Comparison of ENCODE assay signal across 9 mouse cellular contexts in the genomic region with DNA sequence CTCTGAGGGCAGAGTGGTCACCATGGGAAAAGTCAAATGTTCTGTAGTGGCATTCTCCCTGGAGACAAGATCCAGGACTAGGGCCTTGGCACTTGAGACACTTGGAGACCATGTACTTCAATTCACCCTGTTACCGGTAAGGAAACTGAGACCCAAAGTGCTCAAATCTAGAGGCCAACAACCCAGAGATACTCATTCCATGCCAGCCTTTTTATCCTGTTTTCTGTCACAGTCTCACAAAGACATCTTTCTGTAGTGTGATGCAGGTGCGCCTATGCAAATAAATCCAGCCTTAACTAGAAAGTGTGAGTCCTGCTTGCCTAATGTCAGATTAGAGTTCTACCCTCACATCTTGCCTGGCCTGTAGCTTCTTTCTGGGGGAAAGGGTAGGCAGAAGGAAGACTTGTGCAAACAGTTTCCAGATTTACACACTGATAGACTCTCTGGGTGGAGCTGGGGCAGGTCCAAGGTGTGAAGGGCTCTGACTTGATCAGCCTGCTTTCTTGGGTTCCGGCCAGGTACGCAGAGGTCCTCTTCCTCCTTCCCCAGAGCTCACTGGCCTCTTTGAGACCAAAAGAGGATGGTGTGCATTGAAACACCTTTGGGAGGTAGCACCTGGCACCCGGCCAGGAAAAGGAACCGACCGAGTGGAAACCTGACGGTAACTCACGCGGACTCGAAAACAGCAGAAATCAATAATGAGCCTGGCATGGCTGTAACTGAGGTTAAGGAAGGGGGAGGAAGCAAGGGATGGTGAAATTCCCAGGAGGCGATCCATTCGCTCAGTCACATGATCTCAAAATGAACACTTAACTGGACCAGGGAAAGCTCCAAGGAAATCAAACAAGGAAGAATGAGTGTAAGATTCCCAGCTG. TPM values are rescaled to one million over a fixed set of nuclear protein-coding genes. Genes with fewer than 3 reads are reported as not detected.
DNase-seq lines count a peak whose midpoint lies in the region; ATAC-seq and TF ChIP-seq lines count a peak whose summit lies in the region.
"Had no signal": no experiment of that assay in that cellular context is flagged by ENCODE, and none has a peak within 500 bp of the region (broad histone marks: within the 10 kb centered on the region; RNA-seq: fewer than 3 reads in every experiment).

No protein-coding gene starts in this region.

- H3K9me3 ChIP-seq in midbrain, embryonic 14.5 days (ENCODE audit: control insufficient read depth, low read length) = no peaks in the 10 kb centered on the region
- no peaks in the 10 kb centered on the region for H3K9me3 ChIP-seq in midbrain, embryonic 11.5 days (ENCODE audit: control insufficient read depth, low read length)
- H3K9me3 ChIP-seq in intestine, postnatal 0 days (ENCODE audit: control insufficient read depth) = no peaks in the 10 kb centered on the region
- H3K9me3 ChIP-seq in lung, embryonic 15.5 days = no peaks in the 10 kb centered on the region

- TF ChIP-seq CTCF in intestine, postnatal 0 days (IDR thresholded peaks at IDR 0.05; ENCODE audit: low read depth) = no peak

- DNase-seq in midbrain, embryonic 14.5 days = no peak
- no peak for DNase-seq in midbrain, embryonic 11.5 days (ENCODE audit: low spot score, missing footprints)
- peak; percentile 86 for DNase-seq in urinary bladder, postnatal 14 days (ENCODE audit: low spot score)
- no peak for DNase-seq in frontal cortex, adult 2 months (ENCODE audit: extremely low spot score in 1 of 2, low spot score in 1 of 2)
- DNase-seq in layer of hippocampus, adult 9-11 months = no peak
- DNase-seq in embryo, embryonic 10 days (ENCODE audit: low spot score) = no peak
- DNase-seq: thymus, postnatal 25 days had no signal

- H3K27ac ChIP-seq in midbrain, embryonic 14.5 days (replicated peaks; ENCODE audit: low read depth, low read length) = no peak overlapping the region
- no peak overlapping the region for H3K27ac ChIP-seq in midbrain, embryonic 11.5 days (ENCODE audit: low read depth, low read length)
- H3K27ac ChIP-seq in intestine, postnatal 0 days (ENCODE audit: low read depth, low read length) = peak overlapping the region; percentile 90
- peak overlapping the region; percentile 65 for H3K27ac ChIP-seq in lung, embryonic 15.5 days

- H3K4me3 ChIP-seq in midbrain, embryonic 14.5 days (replicated peaks; ENCODE audit: low read depth, low read length) = no peak overlapping the region
- H3K4me3 ChIP-seq in midbrain, embryonic 11.5 days (ENCODE audit: low read depth, low read length) = no peak overlapping the region
- peak overlapping the region; percentile 26 for H3K4me3 ChIP-seq in intestine, postnatal 0 days (ENCODE audit: low read depth, low read length)
- H3K4me3 ChIP-seq in lung, embryonic 15.5 days = peak overlapping the region; percentile 18

- no peaks in the 10 kb centered on the region for H3K36me3 ChIP-seq in midbrain, embryonic 14.5 days (ENCODE audit: control insufficient read depth, insufficient read depth, low read length)
- H3K36me3 ChIP-seq in midbrain, embryonic 11.5 days (ENCODE audit: control insufficient read depth, insufficient read depth, low read length) = no peaks in the 10 kb centered on the region
- no peaks in the 10 kb centered on the region for H3K36me3 ChIP-seq in intestine, postnatal 0 days (ENCODE audit: control insufficient read depth, insufficient read depth)
- no peaks in the 10 kb centered on the region for H3K36me3 ChIP-seq in lung, embryonic 15.5 days

- H3K9ac ChIP-seq in midbrain, embryonic 14.5 days (replicated peaks; ENCODE audit: low read length) = no peak overlapping the region
- no peak overlapping the region for H3K9ac ChIP-seq in midbrain, embryonic 11.5 days (ENCODE audit: low read length)
- peak overlapping the region; percentile 43 for H3K9ac ChIP-seq in intestine, postnatal 0 days (ENCODE audit: low read depth, low read length)
- H3K9ac ChIP-seq in lung, embryonic 15.5 days = no peak overlapping the region

- WGBS in midbrain, embryonic 14.5 days = 75% methylated on average over 13 of the region's 13 CpGs
- WGBS in midbrain, embryonic 11.5 days = 89% methylated on average over 13 of the region's 13 CpGs
- WGBS in intestine, postnatal 0 days = 31% methylated on average over 13 of the region's 13 CpGs
- 43% methylated on average over 13 of the region's 13 CpGs for WGBS in lung, embryonic 15.5 days

- ATAC-seq in midbrain, embryonic 14.5 days (ENCODE audit: low FRiP score, low TSS enrichment) = no peak
- no peak for ATAC-seq in midbrain, embryonic 11.5 days (ENCODE audit: low FRiP score)
- ATAC-seq in intestine, postnatal 0 days = peak; percentile 94
- ATAC-seq in lung, embryonic 15.5 days (ENCODE audit: borderline replicate concordance, extremely low read depth, low FRiP score, low TSS enrichment) = 0 out of 2 replicates have a peak, but pooled peaks have one; percentile 27

- no peaks in the 10 kb centered on the region for H3K4me1 ChIP-seq in midbrain, embryonic 14.5 days (ENCODE audit: control insufficient read depth, insufficient read depth, low read length)
- no peaks in the 10 kb centered on the region for H3K4me1 ChIP-seq in midbrain, embryonic 11.5 days (ENCODE audit: control insufficient read depth, insufficient read depth, low read length)
- peaks cover 10% of the 10 kb centered on the region for H3K4me1 ChIP-seq in intestine, postnatal 0 days (replicated peaks; ENCODE audit: control insufficient read depth, insufficient read depth, low read length)
- peaks cover 4% of the 10 kb centered on the region; the same call in 1 of the 2 replicates for H3K4me1 ChIP-seq in lung, embryonic 15.5 days

- H3K27me3 ChIP-seq in midbrain, embryonic 14.5 days (ENCODE audit: control insufficient read depth, insufficient read depth, low read length) = no peaks in the 10 kb centered on the region
- no peaks in the 10 kb centered on the region for H3K27me3 ChIP-seq in midbrain, embryonic 11.5 days (ENCODE audit: control insufficient read depth, insufficient read depth, low read length)
- no peaks in the 10 kb centered on the region for H3K27me3 ChIP-seq in intestine, postnatal 0 days (replicated peaks; ENCODE audit: control insufficient read depth, insufficient read depth, low read length)
- no peaks in the 10 kb centered on the region for H3K27me3 ChIP-seq in lung, embryonic 15.5 days

- peak overlapping the region; percentile 18; the same call in 1 of the 2 replicates for H3K4me2 ChIP-seq in midbrain, embryonic 14.5 days (ENCODE audit: low read length)
- H3K4me2 ChIP-seq in midbrain, embryonic 11.5 days = no peak overlapping the region
- H3K4me2 ChIP-seq in intestine, postnatal 0 days (replicated peaks; ENCODE audit: low read depth) = peak overlapping the region; percentile 70
- H3K4me2 ChIP-seq in lung, embryonic 15.5 days = peak overlapping the region; percentile 49

RNA-seq across cellular contexts. Expression of a gene that starts 13.2 kb away (rescaled TPM):
- 70.0 and 104 TPM in 2 replicates for polyA plus RNA-seq in midbrain, embryonic 14.5 days (2014; fragmentation: Nextera tagmentation; extraction: Ambion mirVana)
- 104 and 106 TPM in 2 replicates for polyA plus RNA-seq in midbrain, embryonic 11.5 days (2014; fragmentation: Nextera tagmentation; extraction: Ambion mirVana)
- polyA plus RNA-seq in intestine, postnatal 0 days (2015; fragmentation: Nextera tagmentation; extraction: Ambion mirVana) = 63.5 and 70.3 TPM in 2 replicates
- polyA plus RNA-seq in lung, embryonic 15.5 days (2015; fragmentation: Nextera tagmentation; extraction: Ambion mirVana) = 51.4 and 57.1 TPM in 2 replicates
- 38.5 and 41.2 TPM in 2 replicates for polyA plus RNA-seq in frontal cortex, adult 2 months (2012; rRNA removed)

Comparison
In these comparisons a context has a peak if more than half of its experiments do, and no peak if none do; other contexts are left out.
1. ATAC-seq: peak in intestine, postnatal 0 days (single experiment) and lung, embryonic 15.5 days (single experiment); none in midbrain, embryonic 14.5 days (single experiment) and midbrain, embryonic 11.5 days (single experiment).
2. H3K27ac ChIP-seq: peak in intestine, postnatal 0 days (single experiment) and lung, embryonic 15.5 days (single experiment); none in midbrain, embryonic 14.5 days (single experiment) and midbrain, embryonic 11.5 days (single experiment).
3. H3K4me3 ChIP-seq: peak in intestine, postnatal 0 days (single experiment) and lung, embryonic 15.5 days (single experiment); none in midbrain, embryonic 14.5 days (single experiment) and midbrain, embryonic 11.5 days (single experiment).